Mouse (Mus musculus): ENCODE measurements at regions not wholly inside any gene's neighbourhood (a gene's known extent, or its start where the extent isn't known, plus 50 kb on each side); places are given as distances from the start of the nearest gene placed in this dataset.

DNA sequence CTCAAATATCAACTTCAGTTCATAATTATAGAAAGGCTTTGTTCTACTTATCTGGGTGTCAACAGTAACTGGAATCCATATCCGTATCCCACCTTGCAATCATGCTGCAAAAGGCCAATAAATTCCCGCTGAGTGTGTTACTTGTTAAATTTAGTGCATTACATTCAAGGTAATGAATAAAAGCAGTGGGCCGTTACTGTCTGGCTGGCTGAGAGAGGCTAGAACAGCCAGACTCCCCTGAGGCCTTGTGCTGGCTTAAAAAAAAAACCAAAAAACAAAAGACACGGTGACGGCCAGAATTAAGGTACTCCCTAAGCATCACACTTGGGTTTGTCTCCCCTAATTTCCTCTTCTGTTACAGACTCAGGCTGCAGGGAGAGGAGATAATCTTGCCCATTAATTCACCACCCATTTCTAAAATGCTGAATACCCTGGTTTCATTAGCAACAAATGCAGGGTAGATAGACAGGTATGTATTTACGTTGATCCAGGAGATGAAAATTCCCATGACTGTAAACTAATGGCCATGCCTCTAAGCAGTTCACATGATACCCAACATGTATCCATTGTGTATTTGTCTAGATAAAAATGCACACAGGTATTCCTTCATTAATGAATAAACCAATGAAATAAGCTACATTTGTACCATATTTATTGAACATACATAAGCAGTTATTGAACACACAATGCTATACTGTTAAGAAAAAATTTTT is 74.1 kb upstream of the Gm11146 start:
- TF ChIP-seq EP300 (IDR thresholded peaks at IDR 0.05; ENCODE audit: insufficient read depth, low read depth, low read length) (no peak), CTCF (IDR thresholded peaks at IDR 0.05) (no peak)

Measured in heart, adult 2 months (tissue).